Mouse (Mus musculus): ENCODE results near the gene Olfr810. TPM values are rescaled to one million over a fixed set of nuclear protein-coding genes. Genes with fewer than 3 reads are reported as not detected.

Olfr810 gene
- total RNA-seq (2021), result not detected
- long read RNA-seq, experiment 1, result 0 reads
- long read RNA-seq, experiment 2, result 0 reads

DNA sequence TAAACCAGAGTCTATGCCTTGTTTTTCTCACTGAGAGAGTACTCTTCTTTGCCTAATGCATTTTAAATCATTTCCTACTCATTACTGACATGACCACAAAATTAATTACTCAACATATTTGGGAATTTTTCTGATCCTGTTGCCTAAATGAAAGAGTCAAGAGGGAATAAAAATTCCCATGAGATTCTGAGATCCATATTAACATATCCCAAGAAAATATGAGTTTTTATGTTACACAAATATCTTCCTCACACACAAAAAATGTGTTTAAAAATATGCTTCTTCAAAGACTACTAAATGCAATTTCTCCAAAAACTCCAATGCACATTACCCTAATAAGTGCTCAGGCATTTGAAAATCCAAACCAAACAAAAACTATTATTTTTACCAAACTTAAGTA lies at the start of gene Olfr810:
Gene Olfr810, minus strand, starts transcription at position 101 of the 400 bp plus-strand sequence.
- no peak for DNase-seq

DNA sequence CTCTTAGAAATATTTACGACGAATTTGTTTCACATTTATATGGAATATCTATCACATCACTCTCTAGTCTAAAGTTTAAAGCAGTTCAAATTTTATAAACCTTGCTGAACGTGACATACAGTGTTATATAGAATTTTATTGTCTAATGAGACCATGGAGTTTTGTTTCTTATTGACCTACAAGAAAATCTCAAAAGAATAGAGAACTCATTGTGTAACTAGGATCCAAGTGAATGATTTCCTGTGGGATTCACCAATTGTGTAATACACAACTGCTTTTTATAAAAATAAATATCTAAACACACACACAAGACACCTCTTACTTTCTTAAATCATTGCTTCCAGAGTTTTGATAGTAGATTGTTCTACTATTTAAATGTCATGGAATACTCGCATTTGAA lies 9.6 kb upstream of the Olfr810 start, which contains the start of gene Olfr811:
Gene Olfr811, minus strand, starts transcription at position 101 of the 400 bp plus-strand sequence.
- DNase-seq, result no peak

- no peak for DNase-seq
These were observed 16.6 kb downstream of the Olfr810 start for GRCm38 (mm10) chr10:129778123-129778522.

DNA sequence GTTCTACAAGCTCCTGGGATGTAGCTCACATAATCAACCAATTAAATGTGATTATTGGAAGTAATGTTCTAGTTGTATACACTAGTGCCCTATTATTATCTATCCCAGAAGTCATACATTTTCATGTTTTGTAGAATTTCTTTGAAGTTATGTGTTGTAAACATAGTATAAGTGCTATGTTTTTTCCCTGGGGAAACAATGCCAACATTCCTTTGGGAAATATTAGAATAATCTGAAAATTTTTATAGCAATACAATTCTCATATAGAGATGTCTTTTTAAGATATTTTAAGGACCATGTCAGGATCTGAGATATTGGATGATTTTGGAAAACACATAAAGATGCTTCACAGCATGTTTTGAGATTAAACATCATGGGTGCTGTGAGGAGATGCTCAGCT lies 20.4 kb downstream of the Olfr810 start, which contains the start of gene Olfr809:
Gene Olfr809, plus strand, starts transcription at position 301 of the 400 bp plus-strand sequence.
- no peak for DNase-seq

DNA sequence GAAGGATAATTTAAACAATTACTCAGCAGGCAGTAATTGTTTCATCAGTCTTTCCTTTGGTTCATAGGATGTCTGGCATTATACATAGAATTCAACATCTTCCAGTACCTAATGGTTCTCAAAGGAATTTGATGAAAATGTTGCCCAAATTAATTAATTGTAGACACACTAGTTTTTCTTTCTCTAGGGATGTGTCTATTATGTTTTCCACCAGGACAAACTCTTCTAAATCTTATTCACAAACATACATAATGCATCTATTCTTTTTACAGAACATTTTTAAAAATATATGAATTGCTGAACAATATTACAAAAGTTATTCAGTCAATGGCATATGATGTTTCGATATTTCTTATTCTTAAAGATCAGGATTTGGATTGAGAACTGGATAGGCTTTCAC lies 29.5 kb downstream of the Olfr810 start, which contains the start of gene Olfr808:
Gene Olfr808, plus strand, starts transcription at position 301 of the 400 bp plus-strand sequence.
- no peak for DNase-seq

- DNase-seq, result no peak
These were observed 37.0 kb downstream of the Olfr810 start, which contains the start of gene Olfr807 for GRCm38 (mm10) chr10:129757693-129758092. Olfr807 (minus strand) TSS chr10:129757793.

DNA sequence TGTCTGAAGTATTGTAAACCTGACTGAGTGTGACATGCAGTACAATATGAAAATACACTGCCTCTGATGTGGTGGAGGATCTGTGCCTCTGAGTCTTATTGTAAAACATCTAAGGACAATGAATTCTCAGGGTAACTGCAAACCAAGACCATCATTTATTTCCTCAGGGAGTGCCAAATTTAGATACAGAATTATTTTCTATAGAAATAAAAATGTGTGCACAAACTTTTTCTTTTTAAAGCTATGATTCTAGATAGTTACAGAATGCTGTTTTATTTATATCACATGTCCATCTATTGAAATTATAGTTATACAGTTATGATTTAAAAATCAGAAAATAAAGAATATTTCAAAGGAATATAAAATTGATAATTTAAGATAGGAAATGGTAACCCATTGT lies 52.9 kb downstream of the Olfr810 start, which contains the start of gene Olfr806:
Gene Olfr806, minus strand, starts transcription at position 101 of the 400 bp plus-strand sequence.
- no peak for DNase-seq

Other genes with a start within 250 kb of the Olfr810 start
- gene Olfr794, start 227.3 kb downstream of the Olfr810 start, total RNA-seq (2021), result not detected
- not detected for gene Olfr796, start 182.3 kb downstream of the Olfr810 start, total RNA-seq (2021)
- not detected for gene Olfr798, start 167.0 kb downstream of the Olfr810 start, total RNA-seq (2021)
- not detected for gene Olfr799, start 157.4 kb downstream of the Olfr810 start, total RNA-seq (2021)
- gene Olfr800, start 137.2 kb downstream of the Olfr810 start, total RNA-seq (2021), result not detected
- not detected for gene Olfr801, start 121.1 kb downstream of the Olfr810 start, total RNA-seq (2021)
- not detected for gene Olfr802, start 106.7 kb downstream of the Olfr810 start, total RNA-seq (2021)
- not detected for gene Olfr803, start 100.6 kb downstream of the Olfr810 start, total RNA-seq (2021)
- not detected for gene Olfr804, start 91.7 kb downstream of the Olfr810 start, total RNA-seq (2021)
- not detected for gene Olfr805, start 65.5 kb downstream of the Olfr810 start, total RNA-seq (2021)
- gene Olfr806, start 53.0 kb downstream of the Olfr810 start, total RNA-seq (2021), result not detected
- not detected for gene Olfr807, start 37.1 kb downstream of the Olfr810 start, total RNA-seq (2021)
- not detected for gene Olfr808, start 29.4 kb downstream of the Olfr810 start, total RNA-seq (2021)
- not detected for gene Olfr809, start 20.3 kb downstream of the Olfr810 start, total RNA-seq (2021)
- not detected for gene Olfr811, start 9.5 kb upstream of the Olfr810 start, total RNA-seq (2021)
- not detected for gene Olfr812, start 51.2 kb upstream of the Olfr810 start, total RNA-seq (2021)
- not detected for gene Olfr813, start 60.5 kb upstream of the Olfr810 start, total RNA-seq (2021)
- not detected for gene Olfr814, start 84.9 kb upstream of the Olfr810 start, total RNA-seq (2021)
- gene Olfr815, start 111.0 kb upstream of the Olfr810 start, total RNA-seq (2021), result not detected
- not detected for gene Olfr816, start 120.7 kb upstream of the Olfr810 start, total RNA-seq (2021)
- not detected for gene Olfr818, start 154.2 kb upstream of the Olfr810 start, total RNA-seq (2021)
- not detected for gene Olfr819, start 172.3 kb upstream of the Olfr810 start, total RNA-seq (2021)
- gene Olfr247, start 181.2 kb upstream of the Olfr810 start, total RNA-seq (2021), result not detected
- gene Gm10310, start 190.1 kb upstream of the Olfr810 start, total RNA-seq (2021), result not detected
- gene Olfr820, start 217.7 kb upstream of the Olfr810 start, total RNA-seq (2021), result not detected
- gene Olfr821, start 235.4 kb upstream of the Olfr810 start, total RNA-seq (2021), result not detected